Mouse (Mus musculus) liver, adult 2 months (tissue): ENCODE measurements around the gene Rims4.

Experiments
- CTCF ChIP-seq: fragments of 200-500 bp; IDR thresholded peaks from 2 replicates; pipeline ENCODE4 v1.5.1; 2011; ENCODE audit warnings: low read depth, low read length, control low read depth
- POLR2A ChIP-seq: fragments of 200-500 bp; IDR thresholded peaks from 2 replicates; pipeline ENCODE4 v1.6.1; 2011; ENCODE audit warnings: low read length, control low read depth; ENCODE audit not compliant: insufficient read depth; ENCODE audit errors: extremely low read depth

GRCm38 (mm10) chr2:163946221-163946620 lies 27.7 kb upstream of the Rims4 start:
- no peak for TF ChIP-seq POLR2A
- no peak for TF ChIP-seq CTCF
